Mouse (Mus musculus) heart, postnatal 4 days (tissue): ENCODE measurements around the gene Scarf1. TPM values are rescaled to one million over a fixed set of nuclear protein-coding genes. Genes with fewer than 3 reads are reported as not detected.

Experiments used
- DNase-seq: peaks from one replicate; pipeline ENCODE4 v3.0.0; 2021
- total RNA-seq, 2 experiments: library from RNA; stranded (reverse); gene quantifications; 2 replicates each; pipeline ENCODE4 v1.2.3; 2021

Scarf1 gene
- total RNA-seq, 2 experiments from 2014 or later: 14.5 to 15.0 TPM

- DNase-seq: no peak
Observed at GRCm38 (mm10) chr11:75512301-75513018, 880 bp upstream of the Scarf1 start.

- DNase-seq: no peak
Observed at GRCm38 (mm10) chr11:75515186-75515585, 1.8 kb downstream of the Scarf1 start.

- no peak for DNase-seq
Observed at GRCm38 (mm10) chr11:75519834-75520633, 6.7 kb downstream of the Scarf1 start.

GRCm38 (mm10) chr11:75521609-75522008, 8.3 kb downstream of the Scarf1 start:
- no peak for DNase-seq

GRCm38 (mm10) chr11:75522793-75523192, 9.5 kb downstream of the Scarf1 start:
- DNase-seq: no peak

GRCm38 (mm10) chr11:75525531-75526125, 12.3 kb downstream of the Scarf1 start:
- no peak for DNase-seq

- DNase-seq: no peak
Observed at GRCm38 (mm10) chr11:75526943-75527342, 13.6 kb downstream of the Scarf1 start.

- no peak for DNase-seq
Observed at GRCm38 (mm10) chr11:75529771-75530170, 16.4 kb downstream of the Scarf1 start.

GRCm38 (mm10) chr11:75530325-75530724, 17.0 kb downstream of the Scarf1 start:
- peak; percentile 99 for DNase-seq

GRCm38 (mm10) chr11:75530845-75531373, 17.6 kb downstream of the Scarf1 start:
- DNase-seq: no peak

- DNase-seq: peak; percentile 93
Observed at GRCm38 (mm10) chr11:75531469-75532242, 18.3 kb downstream of the Scarf1 start, which contains the start of gene Slc43a2. Gene Slc43a2, plus strand, starts transcription at chr11:75531694.

- DNase-seq: no peak
Observed at GRCm38 (mm10) chr11:75532340-75533277, 19.3 kb downstream of the Scarf1 start.

GRCm38 (mm10) chr11:75533314-75534015, 20.1 kb downstream of the Scarf1 start:
- no peak for DNase-seq

- DNase-seq: no peak
Observed at GRCm38 (mm10) chr11:75534286-75535033, 21.1 kb downstream of the Scarf1 start.

- no peak for DNase-seq
Observed at GRCm38 (mm10) chr11:75535106-75535795, 21.9 kb downstream of the Scarf1 start.

- DNase-seq: no peak
Observed at GRCm38 (mm10) chr11:75536255-75537024, 23.1 kb downstream of the Scarf1 start.

- no peak for DNase-seq
Observed at GRCm38 (mm10) chr11:75537025-75537414, 23.7 kb downstream of the Scarf1 start.
